Mouse (Mus musculus) left cerebral cortex, adult 2 months (tissue): ENCODE results near the gene C130050O18Rik. TPM values are rescaled to one million over a fixed set of nuclear protein-coding genes. Genes with fewer than 3 reads are reported as not detected.

Source experiments
- DNase-seq, 2 experiments: peaks; one replicate each; pipeline ENCODE4 v3.0.0; 2021 to 2022; ENCODE audit warnings: low spot score in 2 of 2, mixed read lengths in 1 of 2; ENCODE audit errors: extremely low spot score in 1 of 2
- H3K27ac ChIP-seq: fragments of 200-600 bp; 2 replicates; pipeline ENCODE4 v1.8.1; 2022
- H3K4me3 ChIP-seq: fragments of 200-600 bp; 2 replicates; pipeline ENCODE4 v1.8.1; 2022
- CTCF ChIP-seq: fragments of 200-600 bp; IDR thresholded peaks from 2 replicates; pipeline ENCODE4 v1.8.1; 2022; ENCODE audit warnings: antibody characterized with exemption, mild to moderate bottlenecking, moderate library complexity
- intact Hi-C: fragments of 180-260 bp; cut with DNase I; formaldehyde crosslinking; loops from one replicate; pipeline ENCODE4 v1.15.1; 2025
- total RNA-seq, 2 experiments: library from RNA; stranded (reverse); gene quantifications; 2 replicates each; pipeline ENCODE4 v1.2.3; 2021

Gene C130050O18Rik
- total RNA-seq, 2 experiments from 2014 or later: 0.29 to 0.63 TPM

- Histone ChIP-seq H3K4me3 (no peak overlapping the region), H3K27ac (no peak overlapping the region; the same call in 1 of the 2 replicates)
- TF ChIP-seq CTCF: no peak
- intact Hi-C loops: no loop called here
- no peak for DNase-seq
These were observed 398 bp downstream of the C130050O18Rik start for GRCm38 (mm10) chr5:139405478-139405877.

GRCm38 (mm10) chr5:139405953-139406352, 873 bp downstream of the C130050O18Rik start:
- H3K4me3 ChIP-seq: no peak overlapping the region
- intact Hi-C loops: no loop called here
- no peak for TF ChIP-seq CTCF
- no peak overlapping the region; the same call in 1 of the 2 replicates for H3K27ac ChIP-seq
- no peak for DNase-seq

- H3K27ac ChIP-seq: no peak overlapping the region
- intact Hi-C loops: no loop called here
- TF ChIP-seq CTCF: no peak
- DNase-seq: no peak
- no peak overlapping the region for H3K4me3 ChIP-seq
These were observed 2.2 kb downstream of the C130050O18Rik start for GRCm38 (mm10) chr5:139407121-139407885.

- intact Hi-C loops: no loop called here
- Histone ChIP-seq H3K4me3 (no peak overlapping the region), H3K27ac (peak overlapping the region; percentile 11; the same call in 1 of the 2 replicates)
- no peak for DNase-seq
- TF ChIP-seq CTCF: peak; percentile 1
These were observed 3.4 kb downstream of the C130050O18Rik start for GRCm38 (mm10) chr5:139408511-139408910.

GRCm38 (mm10) chr5:139409412-139409811, 4.3 kb downstream of the C130050O18Rik start:
- intact Hi-C loops: no loop called here
- peak overlapping the region; percentile 53; the same call in 1 of the 2 replicates for H3K27ac ChIP-seq

GRCm38 (mm10) chr5:139410056-139410455, 5.0 kb downstream of the C130050O18Rik start:
- intact Hi-C loops: no loop called here

More at GRCm38 (mm10) chr5:139409412-139409811, 4.3 kb downstream of the C130050O18Rik start:
- TF ChIP-seq CTCF: no peak
- H3K4me3 ChIP-seq: no peak overlapping the region
- DNase-seq: no peak

GRCm38 (mm10) chr5:139411117-139411516, 6.0 kb downstream of the C130050O18Rik start:
- TF ChIP-seq CTCF: no peak
- Histone ChIP-seq H3K27ac (no peak overlapping the region), H3K4me3 (no peak overlapping the region)
- no peak for DNase-seq
- intact Hi-C loops: no loop called here

More at GRCm38 (mm10) chr5:139410056-139410455, 5.0 kb downstream of the C130050O18Rik start:
- Histone ChIP-seq H3K27ac (no peak overlapping the region; the same call in 1 of the 2 replicates), H3K4me3 (no peak overlapping the region)
- TF ChIP-seq CTCF: no peak
- no peak for DNase-seq

- DNase-seq: no peak
- no peak overlapping the region for H3K4me3 ChIP-seq
- no peak overlapping the region for H3K27ac ChIP-seq
- intact Hi-C loops: no loop called here
- no peak for TF ChIP-seq CTCF
These were observed 6.7 kb downstream of the C130050O18Rik start for GRCm38 (mm10) chr5:139411665-139412314.

GRCm38 (mm10) chr5:139413545-139413944, 8.5 kb downstream of the C130050O18Rik start:
- DNase-seq: no peak
- Histone ChIP-seq H3K27ac (no peak overlapping the region), H3K4me3 (no peak overlapping the region)
- intact Hi-C loops: no loop called here
- no peak for TF ChIP-seq CTCF

- no peak for TF ChIP-seq CTCF
- no peak for DNase-seq
- Histone ChIP-seq H3K27ac (no peak overlapping the region), H3K4me3 (no peak overlapping the region)
- intact Hi-C loops: no loop called here
These were observed 9.9 kb downstream of the C130050O18Rik start for GRCm38 (mm10) chr5:139415001-139415400.

- Histone ChIP-seq H3K27ac (no peak overlapping the region), H3K4me3 (no peak overlapping the region)
- peak; percentile 37 for TF ChIP-seq CTCF
- no peak for DNase-seq
- intact Hi-C loops: no loop called here
These were observed 11.9 kb downstream of the C130050O18Rik start for GRCm38 (mm10) chr5:139416942-139417341.

- peak; percentile 18 for TF ChIP-seq CTCF
- no peak for DNase-seq
- H3K4me3 ChIP-seq: no peak overlapping the region
- intact Hi-C loops: no loop called here
- no peak overlapping the region for H3K27ac ChIP-seq
These were observed 12.4 kb downstream of the C130050O18Rik start for GRCm38 (mm10) chr5:139417480-139417879.
